Mouse (Mus musculus) neural tube, embryonic 10.5 days (tissue): Measurements from ENCODE around the gene Lrmda.

ENCODE experiments used
- DNase-seq: peaks from one replicate; pipeline ENCODE4 v3.0.0-alpha.2; 2017; ENCODE audit warnings: low spot score; ENCODE audit errors: extremely low spot score

The Lrmda gene

DNA sequence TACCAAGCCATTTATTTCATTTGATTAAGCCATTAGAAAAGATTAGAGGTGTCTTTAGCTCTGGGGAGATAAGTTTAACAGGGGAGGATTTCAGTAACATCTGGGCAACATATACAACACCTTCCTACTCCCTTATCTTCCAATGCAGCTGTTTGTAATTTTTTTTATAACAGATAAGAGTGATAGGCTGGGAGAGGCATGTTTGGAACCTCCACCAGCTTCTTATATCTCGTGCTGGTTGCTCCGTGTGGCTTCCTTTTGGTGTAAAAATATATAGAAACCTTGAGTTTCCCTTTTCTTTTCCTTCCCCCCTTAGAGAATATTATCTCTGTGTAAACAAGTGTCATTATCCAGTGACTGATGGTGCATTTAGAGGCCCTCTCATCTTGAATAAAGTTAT is 206.7 kb downstream of the Lrmda start:
- no peak for DNase-seq

- DNase-seq: no peak
Measured at GRCm38 (mm10) chr14:22228253-22228968, 208.9 kb downstream of the Lrmda start.

- no peak for DNase-seq
Measured at GRCm38 (mm10) chr14:22240315-22240714, 220.8 kb downstream of the Lrmda start.

DNA sequence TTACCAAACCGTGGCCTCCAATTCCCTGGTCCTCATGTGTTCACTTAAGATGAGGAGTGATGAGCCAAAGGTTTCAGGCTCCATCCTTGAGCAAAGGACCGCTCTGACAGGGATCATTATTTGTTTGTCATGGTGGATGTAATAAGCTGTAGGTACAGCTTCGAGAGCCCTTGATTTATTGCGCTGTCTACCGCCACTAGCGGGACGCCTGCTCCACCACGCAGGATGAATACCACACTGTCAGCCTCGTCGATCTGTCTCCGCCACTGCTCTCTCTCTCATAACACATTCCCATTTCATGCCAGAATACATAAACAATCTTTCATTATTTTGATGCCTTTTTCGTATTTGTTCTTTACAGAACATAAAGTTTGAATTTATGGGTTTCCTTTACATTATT is 235.9 kb downstream of the Lrmda start:
- no peak for DNase-seq

GRCm38 (mm10) chr14:22256274-22256673 is 236.8 kb downstream of the Lrmda start:
- no peak for DNase-seq

GRCm38 (mm10) chr14:22259376-22260032 is 240.0 kb downstream of the Lrmda start:
- peak; percentile 41 for DNase-seq

- no peak for DNase-seq
Measured at GRCm38 (mm10) chr14:22260033-22260419, 240.5 kb downstream of the Lrmda start.

DNA sequence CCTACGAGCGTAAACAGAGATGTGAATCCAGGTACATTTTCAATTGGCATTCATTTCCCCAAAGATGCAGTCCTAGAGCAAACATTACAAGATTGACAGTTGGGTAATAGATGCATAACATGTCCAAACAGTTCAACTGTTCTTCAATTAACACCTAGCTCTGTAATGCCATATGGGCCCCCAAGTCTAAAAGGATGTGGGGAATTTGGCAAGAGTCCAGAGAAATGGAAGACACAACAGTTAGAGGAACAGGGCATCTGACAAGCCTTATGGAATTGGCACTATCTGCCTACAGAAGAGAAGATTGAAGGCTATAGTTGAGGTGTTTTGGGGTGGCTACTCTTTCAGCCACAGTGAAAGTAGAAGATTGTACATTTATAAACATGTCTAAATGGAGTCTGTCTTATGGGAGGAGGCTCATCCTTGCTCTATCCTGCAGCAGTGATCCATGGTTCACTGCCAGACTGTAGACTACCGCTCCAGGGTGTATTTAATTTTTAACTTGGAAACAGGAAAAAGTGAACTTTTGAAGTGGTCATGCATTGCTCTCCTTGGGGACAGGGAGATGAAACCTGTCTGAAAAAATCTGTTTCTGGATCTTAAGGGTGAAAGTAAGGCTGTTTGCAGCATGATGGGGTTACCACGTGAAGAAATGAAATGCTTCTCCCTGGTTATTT is 245.9 kb downstream of the Lrmda start:
- DNase-seq: no peak

GRCm38 (mm10) chr14:22269812-22270211 is 250.3 kb downstream of the Lrmda start:
- DNase-seq: no peak

GRCm38 (mm10) chr14:22278053-22278452 is 258.5 kb downstream of the Lrmda start:
- no peak for DNase-seq

GRCm38 (mm10) chr14:22279591-22279990 is 260.1 kb downstream of the Lrmda start:
- DNase-seq: no peak

DNA sequence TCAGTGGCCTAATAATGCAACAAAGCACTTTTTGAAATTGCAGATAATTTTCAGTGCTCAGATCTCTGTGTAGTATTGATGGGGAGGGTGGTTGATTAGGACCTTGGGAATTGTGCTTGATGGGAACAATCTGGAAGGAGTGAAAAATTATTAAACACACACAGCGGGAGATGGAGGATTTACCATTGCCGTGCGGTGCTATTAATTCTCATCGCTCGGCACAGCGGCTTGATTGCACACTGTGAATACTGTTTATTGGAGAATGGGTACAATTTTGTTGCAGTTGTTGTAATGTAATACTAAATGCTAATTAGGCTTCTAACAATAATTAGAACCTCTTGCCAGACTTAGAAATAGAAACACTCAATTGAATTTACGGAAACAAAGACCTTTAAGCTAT is 262.1 kb downstream of the Lrmda start:
- no peak for DNase-seq

- no peak for DNase-seq
Measured at GRCm38 (mm10) chr14:22282847-22283246, 263.3 kb downstream of the Lrmda start.

DNA sequence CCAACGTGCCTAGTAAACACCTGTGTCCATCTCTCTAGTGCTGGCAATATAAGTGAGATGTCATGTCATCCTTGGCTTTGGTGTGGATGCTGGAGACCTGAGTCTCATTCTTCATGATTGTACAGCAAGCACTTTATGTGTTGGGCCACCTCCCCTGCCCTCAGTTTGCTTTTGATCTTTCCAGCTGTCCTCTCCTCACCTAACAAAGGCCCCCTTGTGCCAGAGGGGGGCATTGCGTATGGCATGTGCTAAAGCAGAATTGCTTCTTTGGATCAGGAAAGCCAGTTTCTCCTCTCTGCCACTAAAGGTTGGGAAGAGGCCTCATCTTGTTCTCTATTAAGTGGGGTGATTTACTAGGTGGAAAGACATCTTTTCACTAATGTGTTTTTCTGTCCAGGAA is 264.2 kb downstream of the Lrmda start:
- DNase-seq: no peak

- no peak for DNase-seq
Measured at GRCm38 (mm10) chr14:22284823-22285517, 265.5 kb downstream of the Lrmda start.

- no peak for DNase-seq
Measured at GRCm38 (mm10) chr14:22285826-22286225, 266.3 kb downstream of the Lrmda start.

DNA sequence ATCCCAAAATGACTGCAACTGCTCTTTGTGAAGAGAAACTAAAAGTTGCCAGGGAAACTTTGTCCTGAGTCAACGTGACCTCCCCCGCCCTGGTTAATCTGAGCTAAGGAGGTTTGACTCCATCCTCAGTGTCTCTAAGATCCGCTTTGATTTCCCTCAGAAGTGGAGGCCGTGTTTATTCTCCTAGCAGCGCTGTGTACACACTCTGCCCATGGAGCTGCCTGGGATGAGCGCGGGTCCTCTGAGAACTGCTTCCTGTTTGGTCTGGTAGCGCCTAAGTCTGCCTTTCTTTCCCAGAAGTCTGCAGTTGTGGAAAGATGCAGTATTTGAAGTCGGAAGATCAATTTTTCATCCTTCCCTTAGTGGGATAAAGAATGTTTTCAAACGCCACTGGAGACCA is 268.7 kb downstream of the Lrmda start:
- no peak for DNase-seq

DNA sequence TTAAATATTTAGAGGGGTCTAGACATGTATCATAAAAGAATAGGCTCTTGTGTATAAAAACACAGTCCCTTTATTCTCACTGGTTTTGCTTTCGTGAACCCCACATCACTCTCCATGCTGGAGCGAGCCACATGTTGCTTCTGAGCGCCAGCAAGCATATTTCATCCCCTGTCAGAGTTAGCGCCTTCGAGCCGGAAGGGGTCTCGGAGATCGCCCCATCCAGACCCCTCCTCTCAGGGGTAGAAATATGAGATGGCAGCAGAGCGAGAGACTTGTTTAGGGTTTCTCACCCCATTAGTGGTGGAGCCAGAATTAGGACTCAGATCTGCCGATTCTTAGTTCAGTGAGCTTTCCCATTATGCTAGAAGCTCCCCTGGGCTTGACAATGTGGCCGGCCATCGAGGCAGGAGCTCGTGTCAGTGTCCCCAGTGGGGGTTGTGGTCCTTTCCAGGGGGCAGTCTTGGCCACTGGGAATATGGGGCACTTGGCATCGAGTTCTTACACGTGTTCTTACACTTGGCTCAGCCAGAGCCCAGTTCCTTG is 269.9 kb downstream of the Lrmda start:
- no peak for DNase-seq

DNA sequence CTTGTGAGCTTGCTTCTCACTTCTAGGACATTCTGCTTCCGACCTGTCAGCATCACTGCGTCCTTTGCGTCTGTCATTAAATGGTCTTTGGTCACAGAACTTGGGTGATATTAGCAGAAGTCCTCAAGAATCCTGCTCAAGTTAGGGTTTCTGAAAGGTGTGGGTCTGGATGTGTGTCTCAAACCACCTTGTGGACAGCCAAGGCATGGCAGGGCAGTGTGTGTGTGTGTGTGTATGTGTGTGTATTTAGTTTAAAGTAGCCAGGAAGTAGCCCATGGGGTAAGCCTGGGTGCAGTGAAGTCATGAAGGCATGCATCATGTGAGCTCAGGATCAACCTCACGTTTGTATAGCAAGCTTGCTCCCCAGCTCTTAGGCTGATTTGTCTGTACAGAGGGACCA is 274.9 kb downstream of the Lrmda start:
- DNase-seq: no peak

GRCm38 (mm10) chr14:22296655-22297239 is 277.2 kb downstream of the Lrmda start:
- DNase-seq: no peak

DNA sequence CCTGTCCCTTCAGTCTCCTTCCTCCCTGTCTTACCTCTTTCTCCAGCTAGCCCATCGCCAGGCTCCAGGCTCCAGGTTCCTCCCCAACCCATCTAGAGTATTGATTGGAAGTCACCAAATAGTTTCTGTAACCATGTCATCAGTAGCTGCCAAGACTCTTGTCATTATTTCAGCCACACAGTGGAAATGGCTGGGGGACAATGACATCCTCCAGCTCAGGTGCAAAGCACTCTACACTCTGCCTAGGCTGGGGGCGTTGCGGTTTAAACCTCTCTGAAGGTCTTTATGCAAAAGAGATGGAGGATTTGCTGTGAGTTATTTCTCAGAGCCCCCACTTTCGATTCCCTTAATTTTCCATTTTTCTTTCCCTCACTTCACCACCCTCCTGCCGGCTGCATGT is 287.2 kb downstream of the Lrmda start:
- DNase-seq: no peak
